Mouse (Mus musculus) embryonic fibroblast, embryonic 13.5 days (primary cell): ENCODE results near the gene Klf2.

Experiments used
- CTCF ChIP-seq: IDR thresholded peaks from 2 replicates; pipeline ENCODE4 v1.5.1; 2011; ENCODE audit warnings: mild to moderate bottlenecking, control low read depth, low read length, moderate library complexity, borderline replicate concordance; ENCODE audit not compliant: insufficient read depth
- POLR2A ChIP-seq: IDR thresholded peaks from 2 replicates; pipeline ENCODE4 v1.6.1; 2011; ENCODE audit warnings: low read depth, mild to moderate bottlenecking, control low read depth, low read length, moderate library complexity

DNA sequence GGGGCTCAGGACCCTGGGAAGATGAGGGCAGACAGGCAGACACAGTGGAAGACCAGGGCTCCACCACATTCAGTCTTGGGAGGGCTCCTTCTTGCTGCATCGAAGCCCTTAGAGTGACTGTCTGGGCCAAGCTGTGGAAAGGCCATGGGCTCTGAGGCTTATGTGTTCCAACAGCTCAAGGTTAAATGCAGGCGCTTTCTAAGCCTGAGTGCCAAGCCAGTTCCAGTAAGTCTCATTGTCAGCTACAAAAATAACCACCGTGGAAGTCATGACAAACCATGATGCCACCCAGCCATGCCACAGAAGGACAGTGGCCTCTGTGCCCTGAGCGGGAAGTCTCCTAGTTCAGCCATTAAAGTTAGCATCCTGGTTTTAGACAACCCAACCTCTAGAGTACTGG, 12.8 kb downstream of the Klf2 start:
- TF ChIP-seq CTCF (no peak), POLR2A (no peak)
